Mouse (Mus musculus) left cerebral cortex, postnatal 36 days (tissue): ENCODE measurements around the gene Schip1. TPM values are rescaled to one million over a fixed set of nuclear protein-coding genes. Genes with fewer than 3 reads are reported as not detected.
A peak's percentile ranks its signal among the peaks of the same experiment; 100 is the strongest.

Experiments used
- DNase-seq, 2 experiments: peaks; one replicate each; pipeline ENCODE4 v3.0.0; 2021 to 2022; ENCODE audit warnings: low spot score in 2 of 2, mixed read lengths in 1 of 2
- intact Hi-C: fragments of 180-260 bp; cut with DNase I; formaldehyde crosslinking; loops from one replicate; pipeline ENCODE4 v1.15.1; 2025
- total RNA-seq, 2 experiments: library from RNA; stranded (reverse); gene quantifications; 2 replicates each; pipeline ENCODE4 v1.2.3; 2021

The Schip1 gene
- total RNA-seq, 2 experiments from 2014 or later, result 229 to 297 TPM

DNA sequence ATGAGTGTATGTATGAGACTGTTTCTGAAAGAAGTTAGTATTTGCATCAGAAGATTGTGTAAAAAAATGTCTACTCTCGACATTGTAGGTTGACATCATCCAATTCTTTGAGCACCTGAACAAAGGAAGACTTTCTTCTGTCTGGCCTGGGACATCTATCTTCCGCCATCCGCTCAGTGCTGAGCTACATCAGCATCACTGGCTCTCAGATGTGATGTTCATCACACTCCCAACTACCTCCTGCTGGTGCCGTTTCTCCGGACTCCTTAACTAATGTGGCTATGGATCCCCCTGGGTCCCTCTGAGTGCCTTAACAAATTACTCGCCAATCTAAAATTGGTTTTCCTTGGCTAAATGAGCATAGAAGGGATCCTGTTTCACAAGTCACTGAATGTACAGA lies 599.7 kb downstream of the Schip1 start:
- DNase-seq, result no peak
- intact Hi-C loops, result no loop called here

DNA sequence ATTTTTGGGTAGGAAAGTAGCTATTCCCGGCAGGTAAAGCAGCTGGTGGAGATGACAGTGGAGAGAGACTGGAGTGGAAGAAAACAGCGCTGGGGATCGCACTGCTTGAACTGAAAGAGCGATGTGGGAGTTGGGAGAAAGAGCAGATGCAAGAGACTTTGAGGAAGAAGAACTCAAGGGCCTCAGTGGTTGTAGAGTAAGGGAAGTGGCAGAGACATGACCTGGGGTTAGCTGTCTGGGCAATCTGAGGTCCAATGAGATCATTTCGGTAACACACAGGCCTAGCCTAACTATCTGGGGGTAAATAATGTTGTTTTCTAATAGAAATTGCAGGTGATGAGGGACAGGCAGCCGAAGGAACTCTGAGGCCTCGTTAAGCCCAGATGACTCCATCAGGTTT lies 601.8 kb downstream of the Schip1 start:
- DNase-seq, result no peak
- intact Hi-C loops, result no loop called here

DNA sequence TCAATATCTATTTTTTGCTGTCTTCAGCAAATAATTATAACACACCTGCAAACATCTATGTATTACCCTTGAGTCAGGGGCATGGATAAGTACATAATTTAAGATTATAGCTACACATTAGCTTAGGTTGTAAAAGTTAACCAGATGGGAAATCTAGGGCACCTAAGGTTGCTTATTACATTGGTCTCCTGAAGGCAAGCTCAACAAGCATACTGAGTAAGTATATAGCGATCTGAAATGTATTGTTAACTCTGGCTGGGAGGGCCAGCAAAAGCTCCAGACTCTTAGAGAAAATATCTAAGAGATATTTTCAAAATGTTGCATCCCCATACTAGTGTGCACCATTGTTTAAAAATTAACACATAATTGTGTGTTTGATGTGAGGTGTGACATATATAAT lies 603.2 kb downstream of the Schip1 start:
- no peak for DNase-seq
- intact Hi-C loops, result no loop called here

DNA sequence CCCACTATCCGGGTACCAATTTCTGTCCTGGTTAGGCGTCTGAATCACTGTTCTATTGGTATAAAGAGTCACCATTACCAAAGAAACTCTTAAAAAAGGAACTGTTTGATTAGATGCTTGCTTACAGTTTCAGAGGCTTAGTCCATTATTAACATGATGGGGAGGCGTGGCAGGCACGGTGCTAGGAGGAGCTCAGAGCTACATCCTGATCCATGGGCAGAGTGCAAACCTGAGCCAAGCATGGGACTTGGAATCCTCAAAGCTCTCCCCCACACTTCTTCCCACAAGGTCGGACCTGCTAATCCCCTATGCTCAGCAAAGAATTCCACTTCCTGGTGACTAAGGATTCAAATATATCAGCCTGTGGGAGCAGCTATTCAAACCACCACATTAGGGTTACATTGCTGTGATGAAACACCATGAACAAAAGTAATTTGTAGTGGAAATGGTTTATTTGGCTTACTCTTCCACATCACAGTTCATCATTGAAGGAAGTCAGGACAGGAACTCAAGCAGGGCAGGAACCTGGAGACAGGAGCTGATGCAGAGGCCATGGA lies 604.9 kb downstream of the Schip1 start:
- intact Hi-C loops, result no loop called here
- no peak for DNase-seq

DNA sequence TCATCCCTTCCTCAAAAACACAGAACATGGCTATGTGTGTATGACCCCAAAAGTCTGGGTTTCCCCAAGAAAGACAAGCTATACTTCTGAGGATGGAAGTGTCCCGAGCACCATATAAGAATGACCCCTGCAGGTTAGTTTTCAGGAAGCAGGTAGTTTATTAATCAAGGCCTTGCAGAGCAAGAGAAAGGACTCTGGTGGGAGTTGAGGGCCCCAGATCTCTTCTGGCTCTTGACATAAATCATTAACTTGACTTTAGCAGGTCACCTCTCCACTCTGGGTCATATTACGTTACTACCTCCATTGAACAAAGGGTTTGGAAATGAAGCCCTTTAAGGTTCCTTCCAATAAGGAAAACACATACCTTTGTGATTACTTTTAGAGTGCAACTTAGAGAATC lies 610.1 kb downstream of the Schip1 start:
- intact Hi-C loops, result loop anchor here (5.0 kb wide), 1 partner anchor 67 kb away; no protein-coding TSS in a partner anchor
- no peak for DNase-seq

DNA sequence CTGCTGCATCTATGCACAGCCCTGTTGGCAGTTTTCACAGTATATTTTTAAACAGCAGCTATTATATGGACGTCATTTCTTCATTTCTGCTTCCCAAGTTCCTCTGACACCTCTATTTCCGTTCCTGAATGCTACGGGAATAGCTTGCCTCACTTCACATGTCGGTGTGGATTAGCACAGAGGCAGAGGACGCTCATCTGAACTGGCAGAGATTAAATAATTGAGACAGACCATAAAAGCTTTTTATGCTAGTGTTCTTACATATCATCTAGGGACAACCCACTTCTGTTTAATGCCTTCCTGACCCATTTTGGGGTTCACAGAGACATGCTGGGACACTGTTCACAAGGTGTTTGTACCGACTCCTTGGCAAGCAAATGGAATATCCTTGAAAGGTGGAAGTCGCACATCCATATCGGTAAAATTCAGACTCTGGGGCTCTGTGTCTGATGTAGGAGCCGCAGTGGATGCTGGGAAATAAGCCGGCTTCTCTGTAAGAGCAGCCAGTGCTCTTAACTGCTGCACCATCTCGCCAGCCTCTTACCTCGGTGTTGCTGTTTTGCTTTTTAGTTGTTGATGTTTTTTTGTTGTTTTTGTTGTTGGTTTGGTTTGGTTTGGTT lies 610.7 kb downstream of the Schip1 start:
- peak; percentile 51 to 56 for DNase-seq
- intact Hi-C loops, result loop anchor here (5.0 kb wide), 1 partner anchor 68 kb away; no protein-coding TSS in a partner anchor

Other genes starting within 250 kb of the Schip1 start
- gene Iqcj, start 172.6 kb upstream of the Schip1 start, total RNA-seq, result 1 to 10 TPM; 2.6 to 5.9 TPM
- 10 to 100 TPM in 1 of 2 experiments, 1 to 10 TPM in 1; 9.5 to 13.2 TPM for gene Iqschfp, start 172.6 kb upstream of the Schip1 start, total RNA-seq